Mouse (Mus musculus) embryonic facial prominence, embryonic 11.5 days (tissue): ENCODE measurements around the gene Psmc3ip. TPM values are rescaled to one million over a fixed set of nuclear protein-coding genes. Genes with fewer than 3 reads are reported as not detected.

Source experiments
- ATAC-seq: fragments of 200-750 bp; cut with Nextera tagmentation; replicated peaks from 2 replicates; pipeline ENCODE4 v1.8.0; 2017; ENCODE audit warnings: low read depth; ENCODE audit not compliant: insufficient number of reproducible peaks, low FRiP score, low TSS enrichment
- DNase-seq: peaks from one replicate; pipeline ENCODE4 v3.0.0-alpha.2; 2015; ENCODE audit warnings: low spot score
- H3K27ac ChIP-seq: fragments of 300-500 bp; sonication (generic); replicated peaks from 2 replicates; pipeline ENCODE4 v1.5.1; 2014; ENCODE audit warnings: mild to moderate bottlenecking, low read depth, low read length, control low read depth
- H3K27me3 ChIP-seq: fragments of 300-500 bp; sonication (generic); 2 replicates; pipeline ENCODE4 v1.6.1; 2014; ENCODE audit warnings: mild to moderate bottlenecking, low read length, moderate library complexity, mixed read lengths; ENCODE audit not compliant: control insufficient read depth, insufficient read depth
- H3K36me3 ChIP-seq: fragments of 300-500 bp; sonication (generic); replicated peaks from 2 replicates; pipeline ENCODE4 v1.6.1; 2014; ENCODE audit warnings: low read depth, mild to moderate bottlenecking, low read length, moderate library complexity, mixed read lengths; ENCODE audit not compliant: control insufficient read depth, insufficient read depth
- H3K4me1 ChIP-seq: fragments of 300-500 bp; sonication (generic); 2 replicates; pipeline ENCODE4 v1.6.1; 2014; ENCODE audit warnings: low read length, mixed read lengths; ENCODE audit not compliant: control insufficient read depth, insufficient read depth
- H3K4me2 ChIP-seq: fragments of 300-500 bp; sonication (generic); 2 replicates; pipeline ENCODE4 v1.6.1; 2014; ENCODE audit warnings: low read depth, mild to moderate bottlenecking, control low read depth, low read length, moderate library complexity
- H3K4me3 ChIP-seq: fragments of 300-500 bp; sonication (generic); 2 replicates; pipeline ENCODE4 v1.5.1; 2014; ENCODE audit warnings: low read depth, low read length, control low read depth
- H3K9ac ChIP-seq: fragments of 300-500 bp; sonication (generic); replicated peaks from 2 replicates; pipeline ENCODE4 v1.6.1; 2014; ENCODE audit warnings: mild to moderate bottlenecking, control low read depth, low read length
- H3K9me3 ChIP-seq: fragments of 300-500 bp; sonication (generic); replicated peaks from 2 replicates; pipeline ENCODE4 v1.6.1; 2016; ENCODE audit warnings: mild to moderate bottlenecking, low read length, inconsistent platforms, mixed read lengths; ENCODE audit not compliant: control insufficient read depth
- WGBS: fragments of 180-500 bp; shearing (Covaris S2); extraction: QIAGEN DNeasy Blood & Tissue Kit; methylation state at CpG from one replicate; pipeline ENCODE4 v1.1.7; 2014; 5-methylcytosine and 5-hydroxymethylcytosine counted together
- polyA plus RNA-seq: library from polyadenylated mRNA; unstranded; fragments of >200 nt; fragmentation: Nextera tagmentation; extraction: Ambion mirVana; gene quantifications from 2 replicates; pipeline ENCODE4 v1.2.1, GENCODE M21; 2014

The Psmc3ip gene
- polyA plus RNA-seq, 1 experiment from 2014 or later, result 62.4 TPM

GRCm38 (mm10) chr11:101081659-101082058, 13.6 kb downstream of the Psmc3ip start:
- ATAC-seq (no peak), DNase-seq (no peak)
- 4% methylated on average over 10 of the region's 10 CpGs for WGBS
- H3K27ac ChIP-seq, result no peak overlapping the region
- H3K9me3 ChIP-seq, result no peaks in the 10 kb centered on the region
- peaks cover 39% of the 10 kb centered on the region for H3K27me3 ChIP-seq
- peak overlapping the region; percentile 95 for H3K4me2 ChIP-seq
- H3K4me1 ChIP-seq, result peaks cover 3% of the 10 kb centered on the region
- H3K4me3 ChIP-seq, result peak overlapping the region; percentile 72
- peak overlapping the region; percentile 51 for H3K9ac ChIP-seq
- H3K36me3 ChIP-seq, result no peaks in the 10 kb centered on the region

DNA sequence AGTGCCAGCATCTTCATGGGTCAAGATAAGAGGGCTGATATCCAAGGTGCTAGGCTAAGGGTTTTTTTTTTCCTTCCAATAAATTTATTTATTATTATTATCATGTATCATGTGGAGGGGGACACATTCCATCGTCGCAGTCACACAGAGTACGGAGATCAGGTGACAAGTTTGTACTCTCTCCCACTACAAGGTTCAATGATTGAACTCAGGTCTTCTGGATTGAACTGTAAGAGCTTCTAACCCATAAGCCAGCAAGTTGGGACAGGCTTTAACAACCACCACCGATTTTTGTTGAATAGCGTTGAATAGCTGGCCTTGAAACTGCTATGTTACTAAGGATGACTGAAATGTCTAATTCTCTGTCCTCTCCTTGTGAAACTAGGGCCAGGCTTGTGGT, 14.8 kb downstream of the Psmc3ip start:
- Histone ChIP-seq H3K4me3 (no peak overlapping the region), H3K4me2 (no peak overlapping the region), H3K36me3 (no peaks in the 10 kb centered on the region), H3K27me3 (peaks cover 39% of the 10 kb centered on the region), H3K27ac (no peak overlapping the region), H3K9me3 (no peaks in the 10 kb centered on the region), H3K4me1 (peaks cover 3% of the 10 kb centered on the region), H3K9ac (no peak overlapping the region)
- DNase-seq (no peak), ATAC-seq (no peak)
- 63% methylated on average over 5 of the region's 5 CpGs for WGBS

DNA sequence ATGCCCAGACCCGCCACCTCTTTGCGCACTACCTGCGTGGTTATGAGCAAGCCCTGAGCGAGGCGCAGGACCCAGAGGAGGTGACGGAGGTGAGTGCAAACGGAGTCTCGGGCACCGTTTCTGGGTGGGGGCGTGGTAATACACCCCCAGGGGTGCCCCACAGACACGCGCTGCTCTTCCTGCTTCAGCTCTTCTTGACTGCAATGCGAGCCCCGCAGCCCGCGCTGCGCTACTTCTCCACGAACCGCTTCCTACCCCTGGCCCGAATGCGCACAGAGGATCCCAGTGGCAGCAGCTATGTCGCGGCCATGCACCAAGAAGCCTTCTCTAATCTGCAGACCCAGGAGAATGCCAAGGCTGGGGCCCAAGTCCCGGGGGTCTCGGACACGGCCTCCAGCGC, 15.5 kb downstream of the Psmc3ip start:
- H3K36me3 ChIP-seq, result no peaks in the 10 kb centered on the region
- H3K4me3 ChIP-seq, result no peak overlapping the region; the same call in 1 of the 2 replicates
- peak overlapping the region; percentile 10; the same call in 1 of the 2 replicates for H3K4me2 ChIP-seq
- DNase-seq, result no peak
- WGBS, result 2% methylated on average over 27 of the region's 27 CpGs
- H3K9me3 ChIP-seq, result no peaks in the 10 kb centered on the region
- H3K4me1 ChIP-seq, result peaks cover 3% of the 10 kb centered on the region
- no peak overlapping the region for H3K27ac ChIP-seq
- H3K9ac ChIP-seq, result no peak overlapping the region
- H3K27me3 ChIP-seq, result peaks cover 39% of the 10 kb centered on the region
- ATAC-seq, result no peak

DNA sequence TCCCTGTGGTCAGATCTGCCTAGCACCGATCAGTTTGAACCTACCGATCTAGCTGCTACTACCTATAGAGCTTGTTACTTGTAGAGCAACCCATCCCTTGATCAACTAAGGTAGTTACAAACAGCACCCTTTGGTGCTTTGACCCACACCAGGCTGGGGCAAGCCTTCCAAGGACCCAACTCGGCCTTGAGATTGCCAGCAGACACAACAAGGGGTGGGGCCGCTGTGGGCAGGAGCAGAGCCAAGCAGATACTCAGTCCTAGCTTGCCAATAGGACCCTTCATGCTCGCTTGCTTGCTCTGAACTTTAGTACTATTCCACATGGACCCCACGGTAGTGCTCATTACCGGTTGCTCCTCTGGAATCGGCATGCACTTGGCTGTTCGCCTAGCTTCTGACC, 17.1 kb downstream of the Psmc3ip start, which contains the start of gene Hsd17b1:
Gene Hsd17b1, plus strand, starts transcription at position 291 of the 400 bp plus-strand sequence.
- H3K4me3 ChIP-seq, result no peak within 1 kb of the TSS
- H3K27ac ChIP-seq, result no peak within 1 kb of the TSS
- H3K9ac ChIP-seq, result no peak within 1 kb of the TSS
- no peaks in the 10 kb centered on the region for H3K36me3 ChIP-seq
- no peak within 1 kb of the TSS for H3K4me2 ChIP-seq
- WGBS, result 70% methylated on average over 9 of the region's 9 CpGs
- DNase-seq, result no peak
- H3K9me3 ChIP-seq, result no peaks in the 10 kb centered on the region
- ATAC-seq, result no peak
- H3K4me1 ChIP-seq, result peaks cover under 1% of the 10 kb centered on the region; the same call in 1 of the 2 replicates
- peaks cover 39% of the 10 kb centered on the region for H3K27me3 ChIP-seq

DNA sequence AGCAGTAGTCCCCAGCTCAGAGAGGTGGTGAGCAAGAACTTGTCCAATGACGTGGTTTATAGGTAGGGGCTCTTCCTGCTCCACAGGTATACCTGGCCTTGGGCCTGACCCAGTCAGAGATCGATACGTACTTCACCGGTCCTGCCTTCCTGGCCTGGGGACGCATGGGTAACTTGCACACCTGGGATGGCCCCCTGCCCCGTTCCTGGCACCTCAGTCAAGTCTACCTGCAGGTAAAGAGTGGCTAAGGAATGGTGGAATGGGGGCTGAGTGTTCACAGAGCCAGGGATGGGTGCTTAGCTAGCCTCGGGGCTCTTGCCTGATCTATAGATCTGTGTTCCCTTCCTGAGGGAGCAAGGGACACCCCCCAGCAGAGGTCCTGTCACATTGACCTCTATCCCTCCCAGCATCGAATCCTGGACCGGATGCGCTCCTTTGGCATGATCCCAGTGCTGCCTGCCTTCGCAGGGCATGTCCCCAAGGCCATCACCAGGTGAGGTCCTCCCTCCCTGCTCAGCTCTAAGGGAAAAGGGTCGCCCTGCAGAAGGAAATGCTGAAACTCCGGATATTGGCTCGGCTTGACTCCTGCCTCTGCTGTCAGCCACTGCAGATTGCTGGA, 23.3 kb downstream of the Psmc3ip start:
- Histone ChIP-seq H3K27ac (no peak overlapping the region), H3K27me3 (0 out of 2 replicates have a peak, but pooled peaks cover 4% of the 10 kb centered on the region), H3K9me3 (no peaks in the 10 kb centered on the region), H3K4me2 (no peak overlapping the region), H3K9ac (no peak overlapping the region), H3K4me3 (no peak overlapping the region), H3K4me1 (no peaks in the 10 kb centered on the region), H3K36me3 (no peaks in the 10 kb centered on the region)
- ATAC-seq, result no peak
- 67% methylated on average over 14 of the region's 14 CpGs for WGBS
- no peak for DNase-seq

DNA sequence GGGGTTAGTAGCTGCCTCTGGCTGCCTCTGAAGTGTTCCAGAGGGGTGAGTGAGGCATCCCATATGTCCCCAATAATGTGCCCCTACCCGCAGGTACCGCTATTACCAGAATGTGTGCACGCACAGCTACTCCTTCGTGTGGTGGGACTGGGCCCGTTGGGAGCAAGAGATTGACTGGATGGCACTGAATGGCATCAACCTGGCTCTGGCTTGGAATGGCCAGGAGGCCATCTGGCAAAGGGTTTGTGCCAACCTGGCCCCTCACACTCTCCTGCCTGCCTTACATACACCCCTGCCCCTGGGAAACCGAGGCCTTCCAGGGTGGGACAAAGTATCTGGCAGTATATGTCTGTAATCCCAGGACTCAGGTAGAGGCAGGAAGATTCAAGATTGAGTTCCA, 24.2 kb downstream of the Psmc3ip start:
- WGBS, result 69% methylated on average over 6 of the region's 6 CpGs
- Histone ChIP-seq H3K9ac (no peak overlapping the region), H3K4me1 (no peaks in the 10 kb centered on the region), H3K36me3 (no peaks in the 10 kb centered on the region), H3K27me3 (0 out of 2 replicates have a peak, but pooled peaks cover 2% of the 10 kb centered on the region), H3K4me3 (peak overlapping the region; percentile 81; the same call in 1 of the 2 replicates), H3K9me3 (no peaks in the 10 kb centered on the region), H3K27ac (no peak overlapping the region), H3K4me2 (no peak overlapping the region)
- DNase-seq (no peak), ATAC-seq (no peak)

- Histone ChIP-seq H3K4me2 (peak overlapping the region; percentile 98), H3K27ac (no peak overlapping the region), H3K36me3 (no peaks in the 10 kb centered on the region), H3K9ac (peak overlapping the region; percentile 81), H3K9me3 (no peaks in the 10 kb centered on the region), H3K4me3 (peak overlapping the region; percentile 81), H3K4me1 (no peaks in the 10 kb centered on the region), H3K27me3 (0 out of 2 replicates have a peak, but pooled peaks cover 2% of the 10 kb centered on the region)
- DNase-seq (no peak), ATAC-seq (peak; percentile 31; the same call in 1 of the 2 replicates)
- WGBS, result 1% methylated on average over 31 of the region's 36 CpGs
These were observed 25.1 kb downstream of the Psmc3ip start for GRCm38 (mm10) chr11:101070189-101070527.

GRCm38 (mm10) chr11:101069391-101070188, 25.6 kb downstream of the Psmc3ip start, which contains the start of gene Naglu:
Gene Naglu, plus strand, starts transcription at chr11:101070012.
- DNase-seq, result peak; percentile 93
- Histone ChIP-seq H3K27ac (no peak within 1 kb of the TSS), H3K9ac (peak within 1 kb of the TSS; percentile 81), H3K4me1 (no peaks in the 10 kb centered on the region), H3K36me3 (no peaks in the 10 kb centered on the region), H3K27me3 (0 out of 2 replicates have a peak, but pooled peaks cover 2% of the 10 kb centered on the region), H3K9me3 (no peaks in the 10 kb centered on the region), H3K4me2 (peak within 1 kb of the TSS; percentile 98), H3K4me3 (peak within 1 kb of the TSS; percentile 81)
- ATAC-seq, result peak; percentile 62; the same call in 1 of the 2 replicates
- 5% methylated on average over 35 of the region's 35 CpGs for WGBS
